Mouse (Mus musculus): ENCODE results near the gene Dbt. TPM values are rescaled to one million over a fixed set of nuclear protein-coding genes. Genes with fewer than 3 reads are reported as not detected.

The Dbt gene
- polyA plus RNA-seq, 1 experiment from 2014 or later, result 11.9 TPM

DNA sequence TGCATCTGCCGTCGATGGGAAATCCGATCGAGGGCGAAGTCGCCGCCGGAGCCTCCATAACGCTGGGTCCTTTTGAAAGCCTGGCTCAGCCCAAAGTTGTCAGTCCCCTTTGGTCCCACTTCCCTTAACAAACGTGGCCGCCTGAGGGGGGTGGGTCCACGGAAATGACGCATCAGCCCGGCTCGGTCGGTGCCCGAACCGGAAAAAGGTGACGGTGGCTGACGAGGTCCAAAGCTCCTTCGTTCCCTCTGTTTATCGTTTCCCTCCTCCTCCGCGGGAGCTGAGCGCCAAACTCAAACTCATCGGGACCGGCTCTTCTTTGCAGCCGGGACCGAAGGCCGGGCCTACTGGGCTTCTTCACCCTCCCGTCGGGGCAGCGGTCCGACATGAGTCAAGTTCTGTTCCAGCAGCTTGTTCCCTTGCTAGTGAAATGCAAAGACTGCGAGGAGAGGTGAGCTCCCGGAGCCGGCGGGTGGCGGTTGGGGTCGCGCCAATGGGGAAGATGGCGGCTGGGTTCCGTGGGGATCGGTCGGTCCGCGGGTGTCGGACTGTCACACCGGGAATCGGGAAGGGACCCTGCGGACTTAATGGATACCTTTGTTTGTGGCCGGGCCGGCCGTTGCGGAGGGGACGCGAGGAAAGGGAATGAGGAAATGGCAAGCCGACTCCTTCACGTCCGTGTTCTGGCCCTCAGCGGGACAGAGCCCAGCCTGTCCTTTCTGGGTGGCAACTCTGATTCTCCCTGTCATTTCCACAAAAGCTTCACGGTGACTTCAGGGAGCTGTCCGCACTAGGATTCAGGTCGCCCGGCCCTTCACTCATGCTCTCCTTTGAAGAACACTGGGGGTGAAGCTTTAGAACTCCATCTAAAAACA is 82.1 kb downstream of the Dbt start, which contains the start of gene Sass6:
Gene Sass6, plus strand, starts transcription at position 255 of the 875 bp plus-strand sequence.
- under 1% methylated on average over 65 of the region's 65 CpGs for WGBS
- Histone ChIP-seq H3K9ac (replicated peaks; ENCODE audit: low read length) (peak within 1 kb of the TSS; percentile 75), H3K36me3 (replicated peaks; ENCODE audit: control insufficient read depth, insufficient read depth, low read depth, low read length) (no peaks in the 10 kb centered on the region; the same call in 1 of the 2 replicates), H3K4me2 (ENCODE audit: low read depth, low read length) (peak within 1 kb of the TSS; percentile 62), H3K27ac (replicated peaks; ENCODE audit: low read depth, low read length) (peak within 1 kb of the TSS; percentile 48), H3K4me1 (ENCODE audit: control insufficient read depth, insufficient read depth, low read length) (no peaks in the 10 kb centered on the region), H3K4me3 (ENCODE audit: low read depth, low read length) (peak within 1 kb of the TSS; percentile 79), H3K9me3 (replicated peaks; ENCODE audit: control insufficient read depth, low read length) (no peaks in the 10 kb centered on the region), H3K27me3 (ENCODE audit: control insufficient read depth, insufficient read depth, low read length) (no peaks in the 10 kb centered on the region)
- peak; percentile 99 for DNase-seq (ENCODE audit: low spot score)
- peak; percentile 96 for ATAC-seq (replicated peaks; ENCODE audit: insufficient number of reproducible peaks, low FRiP score, low TSS enrichment, low read depth)

DNA sequence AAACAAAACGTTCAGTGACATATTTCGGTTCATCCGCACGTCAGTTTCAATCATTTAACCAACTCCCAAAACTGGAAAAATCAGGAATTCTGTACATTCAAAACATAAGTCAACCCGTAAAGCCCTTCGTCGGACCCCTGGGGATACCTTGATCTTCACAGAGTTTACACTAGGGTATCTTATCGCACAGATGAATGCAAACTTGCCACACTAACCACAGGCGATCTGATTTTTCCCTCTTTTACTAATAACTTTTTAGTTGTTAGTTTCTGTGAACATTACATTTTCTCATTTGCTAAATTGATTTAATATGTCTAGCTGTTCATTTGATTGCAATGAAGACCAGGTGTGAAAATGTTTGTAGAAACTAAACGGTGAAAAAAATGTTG is 82.7 kb downstream of the Dbt start:
- H3K4me2 ChIP-seq (ENCODE audit: low read depth, low read length), result peak overlapping the region; percentile 62
- ATAC-seq (replicated peaks; ENCODE audit: insufficient number of reproducible peaks, low FRiP score, low TSS enrichment, low read depth), result no peak
- WGBS, result 9% methylated on average over 10 of the region's 10 CpGs
- H3K27ac ChIP-seq (replicated peaks; ENCODE audit: low read depth, low read length), result no peak overlapping the region
- H3K9ac ChIP-seq (replicated peaks; ENCODE audit: low read length), result peak overlapping the region; percentile 75
- peak; percentile 17 for DNase-seq (ENCODE audit: low spot score)
- H3K4me1 ChIP-seq (ENCODE audit: control insufficient read depth, insufficient read depth, low read length), result no peaks in the 10 kb centered on the region
- no peaks in the 10 kb centered on the region for H3K9me3 ChIP-seq (replicated peaks; ENCODE audit: control insufficient read depth, low read length)
- no peaks in the 10 kb centered on the region for H3K27me3 ChIP-seq (ENCODE audit: control insufficient read depth, insufficient read depth, low read length)
- peak overlapping the region; percentile 79 for H3K4me3 ChIP-seq (ENCODE audit: low read depth, low read length)
- H3K36me3 ChIP-seq (replicated peaks; ENCODE audit: control insufficient read depth, insufficient read depth, low read depth, low read length), result no peaks in the 10 kb centered on the region

Other genes with a start within 250 kb of the Dbt start
- gene Cdc14a, start 89.0 kb upstream of the Dbt start, polyA plus RNA-seq (2014; fragmentation: Nextera tagmentation; extraction: Ambion mirVana), result 15.3 and 15.7 TPM in 2 replicates
- gene Rtca, start 4.9 kb upstream of the Dbt start, polyA plus RNA-seq (2014; fragmentation: Nextera tagmentation; extraction: Ambion mirVana), result 110 and 112 TPM in 2 replicates
- 0.26 and 0.84 TPM in 2 replicates for gene Lrrc39, start 49.9 kb downstream of the Dbt start, polyA plus RNA-seq (2014; fragmentation: Nextera tagmentation; extraction: Ambion mirVana)
- gene Sass6, start 81.9 kb downstream of the Dbt start, polyA plus RNA-seq (2014; fragmentation: Nextera tagmentation; extraction: Ambion mirVana), result 38.7 TPM in 2 replicates
- gene Trmt13, start 101.5 kb downstream of the Dbt start, polyA plus RNA-seq (2014; fragmentation: Nextera tagmentation; extraction: Ambion mirVana), result 18.3 and 25.4 TPM in 2 replicates
- gene Mfsd14a, start 149.6 kb downstream of the Dbt start, polyA plus RNA-seq (2014; fragmentation: Nextera tagmentation; extraction: Ambion mirVana), result 102 and 105 TPM in 2 replicates
- gene Gm43191, start 168.2 kb downstream of the Dbt start, polyA plus RNA-seq (2014; fragmentation: Nextera tagmentation; extraction: Ambion mirVana), result not detected in 2 replicates
- 6.6 and 7.0 TPM in 2 replicates for gene Slc35a3, start 199.8 kb downstream of the Dbt start, polyA plus RNA-seq (2014; fragmentation: Nextera tagmentation; extraction: Ambion mirVana)